Mouse (Mus musculus) embryonic facial prominence, embryonic 13.5 days (tissue): Measurements from ENCODE around the gene Psmc1. TPM values are rescaled to one million over a fixed set of nuclear protein-coding genes. Genes with fewer than 3 reads are reported as not detected.
A peak's percentile ranks its signal among the peaks of the same experiment; 100 is the strongest.

ENCODE experiments used
- ATAC-seq: fragments of 200-750 bp; cut with Nextera tagmentation; 2 replicates; pipeline ENCODE4 v1.8.0; 2017; ENCODE audit warnings: low read depth; ENCODE audit not compliant: insufficient number of reproducible peaks, insufficient read depth, low FRiP score, low TSS enrichment
- H3K27ac ChIP-seq: fragments of 300-500 bp; sonication (generic); 2 replicates; pipeline ENCODE4 v1.5.1; 2015; ENCODE audit warnings: moderate library complexity, mild to moderate bottlenecking, inconsistent platforms
- H3K27me3 ChIP-seq: fragments of 300-500 bp; sonication (generic); 2 replicates; pipeline ENCODE4 v1.6.1; 2015; ENCODE audit warnings: mild to moderate bottlenecking, inconsistent platforms
- H3K36me3 ChIP-seq: fragments of 300-500 bp; sonication (generic); 2 replicates; pipeline ENCODE4 v1.6.1; 2015; ENCODE audit warnings: mild to moderate bottlenecking, inconsistent platforms
- H3K4me1 ChIP-seq: fragments of 300-500 bp; sonication (generic); 2 replicates; pipeline ENCODE4 v1.6.1; 2015; ENCODE audit warnings: inconsistent platforms
- H3K4me2 ChIP-seq: fragments of 300-500 bp; sonication (generic); 2 replicates; pipeline ENCODE4 v1.6.1; 2015; ENCODE audit warnings: moderate library complexity, mild to moderate bottlenecking, inconsistent platforms
- H3K4me3 ChIP-seq: fragments of 300-500 bp; sonication (generic); 2 replicates; pipeline ENCODE4 v1.5.1; 2015; ENCODE audit warnings: mild to moderate bottlenecking, inconsistent platforms
- H3K9ac ChIP-seq: fragments of 300-500 bp; sonication (generic); 2 replicates; pipeline ENCODE4 v1.6.1; 2015; ENCODE audit warnings: mild to moderate bottlenecking, inconsistent platforms
- H3K9me3 ChIP-seq: fragments of 300-500 bp; sonication (generic); 2 replicates; pipeline ENCODE4 v1.6.1; 2016; ENCODE audit warnings: inconsistent platforms
- WGBS: fragments of 180-500 bp; shearing (Covaris S2); methylation state at CpG from one replicate; pipeline ENCODE4 v1.1.7; 2015; ENCODE audit warnings: mixed read lengths; 5-methylcytosine and 5-hydroxymethylcytosine counted together
- polyA plus RNA-seq: library from polyadenylated mRNA; unstranded; fragments of >200 nt; fragmentation: Nextera tagmentation; extraction: Ambion mirVana; gene quantifications from 2 replicates; pipeline ENCODE4 v1.2.1, GENCODE M21; 2015

Psmc1 gene
- polyA plus RNA-seq, 1 experiment from 2014 or later = 280 TPM

- Histone ChIP-seq H3K4me3 (no peak overlapping the region), H3K36me3 (no peaks in the 10 kb centered on the region), H3K9ac (no peak overlapping the region), H3K4me2 (peak overlapping the region; percentile 1; the same call in 1 of the 2 replicates), H3K4me1 (peaks cover 9% of the 10 kb centered on the region; the same call in 1 of the 2 replicates), H3K9me3 (no peaks in the 10 kb centered on the region), H3K27ac (no peak overlapping the region), H3K27me3 (no peaks in the 10 kb centered on the region)
- no peak for ATAC-seq
- WGBS = 32% methylated on average over 11 of the region's 11 CpGs
Observed at GRCm38 (mm10) chr12:100093046-100093445, 16.9 kb upstream of the Psmc1 start.

DNA sequence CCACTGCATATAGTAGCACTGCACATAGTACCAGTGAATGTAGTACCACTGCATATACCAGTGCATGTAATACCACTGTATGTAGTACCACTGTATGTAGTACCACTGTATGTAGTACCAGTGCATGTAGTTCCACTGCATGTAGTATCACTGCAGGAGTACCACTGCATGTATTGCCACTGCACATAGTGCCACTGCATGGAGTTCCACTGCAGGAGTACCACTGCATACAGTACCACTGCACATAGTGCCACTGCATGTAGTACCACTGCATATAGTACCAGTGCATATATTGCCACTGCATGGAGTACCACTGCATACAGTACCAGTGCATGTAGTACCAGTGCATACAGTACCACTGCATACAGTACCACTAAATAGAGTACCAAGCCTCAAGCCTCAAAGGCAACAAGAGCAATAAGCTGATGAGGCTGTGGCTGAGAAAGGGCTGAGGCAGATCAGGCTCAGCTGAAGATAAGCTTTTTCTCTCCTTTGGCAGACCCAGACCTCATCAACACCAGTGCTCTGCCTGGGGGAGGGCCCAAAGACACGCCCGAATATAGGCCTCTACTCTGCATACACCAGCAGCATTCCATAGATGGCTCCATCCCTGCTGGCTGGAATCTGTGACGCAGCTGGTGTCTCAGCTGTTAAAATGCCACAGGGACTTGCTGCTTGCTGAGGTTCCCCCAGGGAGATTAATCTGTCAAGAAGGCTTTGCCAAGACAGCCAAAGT is 9.8 kb upstream of the Psmc1 start:
- WGBS = 56% methylated on average over 3 of the region's 3 CpGs
- Histone ChIP-seq H3K9me3 (no peaks in the 10 kb centered on the region), H3K36me3 (no peaks in the 10 kb centered on the region), H3K4me3 (no peak overlapping the region), H3K4me2 (no peak overlapping the region), H3K4me1 (no peaks in the 10 kb centered on the region), H3K27me3 (no peaks in the 10 kb centered on the region; the same call in 1 of the 2 replicates), H3K27ac (no peak overlapping the region), H3K9ac (no peak overlapping the region)
- peak; percentile 40; the same call in 1 of the 2 replicates for ATAC-seq

DNA sequence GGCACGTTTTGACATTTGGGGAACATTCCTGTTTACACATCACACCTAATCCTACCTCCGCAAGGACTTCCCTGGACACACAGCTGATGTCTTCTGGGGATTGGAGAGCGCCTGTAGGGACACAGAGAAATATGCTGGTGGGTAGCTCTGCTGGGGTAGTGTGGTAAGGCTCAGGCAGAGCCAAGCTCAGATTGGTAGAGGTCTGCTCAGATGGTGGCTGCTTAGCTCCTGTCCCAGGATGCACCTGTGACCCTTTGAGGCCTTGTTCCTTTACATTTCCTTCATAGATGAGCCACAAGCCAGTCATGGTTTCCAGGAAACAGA is 9.3 kb upstream of the Psmc1 start:
- no peaks in the 10 kb centered on the region; the same call in 1 of the 2 replicates for H3K27me3 ChIP-seq
- WGBS = 48% methylated on average over 3 of the region's 3 CpGs
- H3K4me2 ChIP-seq = no peak overlapping the region
- H3K9me3 ChIP-seq = no peaks in the 10 kb centered on the region
- no peak overlapping the region for H3K27ac ChIP-seq
- no peak for ATAC-seq
- no peak overlapping the region for H3K9ac ChIP-seq
- no peaks in the 10 kb centered on the region for H3K36me3 ChIP-seq
- H3K4me1 ChIP-seq = no peaks in the 10 kb centered on the region
- H3K4me3 ChIP-seq = no peak overlapping the region

GRCm38 (mm10) chr12:100101651-100102050 is 8.3 kb upstream of the Psmc1 start:
- peaks cover 5% of the 10 kb centered on the region; the same call in 1 of the 2 replicates for H3K4me1 ChIP-seq
- 72% methylated on average over 3 of the region's 3 CpGs for WGBS
- H3K9me3 ChIP-seq = no peaks in the 10 kb centered on the region
- H3K4me2 ChIP-seq = no peak overlapping the region
- H3K27ac ChIP-seq = no peak overlapping the region
- no peak overlapping the region for H3K4me3 ChIP-seq
- no peaks in the 10 kb centered on the region for H3K36me3 ChIP-seq
- no peak for ATAC-seq
- H3K9ac ChIP-seq = no peak overlapping the region
- H3K27me3 ChIP-seq = no peaks in the 10 kb centered on the region; the same call in 1 of the 2 replicates

- ATAC-seq = no peak
- WGBS = 87% methylated on average over 5 of the region's 5 CpGs
- H3K27me3 ChIP-seq = no peaks in the 10 kb centered on the region; the same call in 1 of the 2 replicates
- no peak overlapping the region for H3K4me3 ChIP-seq
- no peaks in the 10 kb centered on the region for H3K36me3 ChIP-seq
- no peaks in the 10 kb centered on the region for H3K9me3 ChIP-seq
- H3K4me1 ChIP-seq = peaks cover 5% of the 10 kb centered on the region; the same call in 1 of the 2 replicates
- H3K9ac ChIP-seq = no peak overlapping the region
- no peak overlapping the region for H3K27ac ChIP-seq
- no peak overlapping the region for H3K4me2 ChIP-seq
Observed at GRCm38 (mm10) chr12:100104530-100104929, 5.4 kb upstream of the Psmc1 start.

GRCm38 (mm10) chr12:100106275-100106895 is 3.6 kb upstream of the Psmc1 start:
- Histone ChIP-seq H3K27ac (no peak overlapping the region), H3K4me3 (no peak overlapping the region), H3K4me1 (peaks cover 12% of the 10 kb centered on the region), H3K9me3 (no peaks in the 10 kb centered on the region), H3K36me3 (0 out of 2 replicates have a peak, but pooled peaks cover under 1% of the 10 kb centered on the region), H3K27me3 (no peaks in the 10 kb centered on the region; the same call in 1 of the 2 replicates), H3K9ac (no peak overlapping the region), H3K4me2 (peak overlapping the region; percentile 20; the same call in 1 of the 2 replicates)
- no peak for ATAC-seq
- 11% methylated on average over 20 of the region's 20 CpGs for WGBS

DNA sequence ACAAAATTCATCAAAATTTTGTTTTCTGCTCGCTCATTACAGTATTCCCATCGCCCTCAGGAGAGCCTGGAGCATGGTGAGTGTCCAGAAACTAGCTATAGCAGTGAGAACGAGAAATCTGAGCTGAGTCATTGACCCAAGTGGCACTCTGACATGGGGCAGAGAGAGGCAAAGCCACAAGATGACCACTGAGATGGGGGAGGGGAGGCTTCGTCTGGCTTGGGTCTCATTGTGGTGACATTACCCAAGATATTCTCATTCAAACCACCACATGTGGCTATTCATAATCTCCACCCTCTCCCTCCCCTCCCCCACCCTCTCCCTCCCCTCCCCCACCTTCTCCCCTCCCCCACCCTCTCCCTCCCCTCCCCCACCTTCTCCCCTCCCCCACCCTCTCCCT is 2.5 kb upstream of the Psmc1 start:
- no peak for ATAC-seq
- whole genome bisulfite sequencing = 48% methylated on average over 4 of the region's 4 CpGs
- no peak overlapping the region for H3K4me2 ChIP-seq

GRCm38 (mm10) chr12:100115982-100116381 is 6.0 kb downstream of the Psmc1 start:
- H3K36me3 ChIP-seq = peaks cover 90% of the 10 kb centered on the region
- H3K27ac ChIP-seq = no peak overlapping the region
- no peak overlapping the region for H3K4me3 ChIP-seq
- H3K4me1 ChIP-seq = peaks cover 10% of the 10 kb centered on the region
- no peaks in the 10 kb centered on the region for H3K27me3 ChIP-seq
- no peak overlapping the region for H3K4me2 ChIP-seq
- H3K9me3 ChIP-seq = no peaks in the 10 kb centered on the region
- no peak overlapping the region for H3K9ac ChIP-seq
- WGBS = 89% methylated on average over 5 of the region's 5 CpGs
- ATAC-seq = no peak

More for the DNA sequence above, 2.5 kb upstream of the Psmc1 start:
- peaks cover 11% of the 10 kb centered on the region for H3K36me3 ChIP-seq
- H3K27me3 ChIP-seq = no peaks in the 10 kb centered on the region; the same call in 1 of the 2 replicates
- H3K4me1 ChIP-seq = peaks cover 18% of the 10 kb centered on the region
- H3K27ac ChIP-seq = no peak overlapping the region
- no peak overlapping the region for H3K9ac ChIP-seq
- no peak overlapping the region for H3K4me3 ChIP-seq
- H3K9me3 ChIP-seq = no peaks in the 10 kb centered on the region

- Histone ChIP-seq H3K4me1 (no peaks in the 10 kb centered on the region), H3K9me3 (no peaks in the 10 kb centered on the region), H3K4me2 (no peak overlapping the region), H3K4me3 (no peak overlapping the region), H3K36me3 (peaks cover 97% of the 10 kb centered on the region), H3K27me3 (no peaks in the 10 kb centered on the region), H3K27ac (no peak overlapping the region), H3K9ac (no peak overlapping the region)
- ATAC-seq = no peak
- WGBS = 86% methylated on average over 7 of the region's 7 CpGs
Observed at GRCm38 (mm10) chr12:100122921-100123381, 13.0 kb downstream of the Psmc1 start.

- Histone ChIP-seq H3K9me3 (no peaks in the 10 kb centered on the region), H3K36me3 (peaks cover 97% of the 10 kb centered on the region), H3K4me3 (no peak overlapping the region), H3K27ac (no peak overlapping the region), H3K9ac (no peak overlapping the region), H3K27me3 (no peaks in the 10 kb centered on the region), H3K4me1 (no peaks in the 10 kb centered on the region), H3K4me2 (no peak overlapping the region)
- ATAC-seq = no peak
- 89% methylated on average over 9 of the region's 9 CpGs for WGBS
Observed at GRCm38 (mm10) chr12:100123476-100123875, 13.5 kb downstream of the Psmc1 start.

DNA sequence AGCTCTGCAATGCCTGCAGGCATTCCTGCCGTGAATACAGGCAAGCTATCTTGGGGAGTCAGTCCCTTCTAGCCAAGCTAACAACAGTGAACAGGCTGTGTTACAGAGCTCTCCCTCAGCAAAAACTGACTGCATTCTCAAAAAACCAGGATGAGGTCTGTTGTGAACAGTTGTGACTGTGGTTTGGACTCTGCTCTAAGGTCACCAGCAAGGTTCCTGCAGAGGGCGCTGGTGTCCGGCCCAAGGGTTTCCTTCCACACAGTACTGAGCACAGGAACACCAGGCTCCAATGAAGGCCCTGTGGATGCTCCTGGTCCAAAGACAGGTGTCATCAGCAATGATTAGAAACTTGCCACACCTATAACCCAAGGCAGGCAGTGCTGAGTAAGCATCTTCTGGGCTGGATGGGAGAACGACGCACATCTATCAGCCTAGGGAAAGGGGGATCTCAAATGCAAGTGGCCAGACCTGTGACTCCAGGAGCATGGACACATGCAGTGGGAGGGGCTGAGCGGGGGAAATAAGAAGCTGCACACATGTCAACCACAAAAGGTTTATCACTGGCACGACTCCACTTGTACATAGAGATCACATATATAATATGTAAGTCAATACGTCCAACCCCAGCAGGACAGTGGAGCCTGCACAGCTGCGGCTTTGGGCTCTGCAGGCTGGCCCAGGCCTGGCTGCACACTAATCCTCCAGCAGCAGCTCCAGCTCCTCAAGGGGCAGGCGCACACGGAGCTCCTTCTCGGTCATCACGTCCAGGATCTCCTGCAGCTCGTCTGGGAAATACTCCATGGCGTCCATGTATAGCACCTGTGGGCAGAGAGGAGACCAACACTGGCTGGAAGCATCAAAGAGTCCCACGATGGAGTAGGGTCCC is 15.2 kb downstream of the Psmc1 start:
- H3K27me3 ChIP-seq = no peaks in the 10 kb centered on the region
- H3K4me1 ChIP-seq = no peaks in the 10 kb centered on the region
- no peaks in the 10 kb centered on the region for H3K9me3 ChIP-seq
- 77% methylated on average over 16 of the region's 16 CpGs for whole genome bisulfite sequencing
- H3K27ac ChIP-seq = no peak overlapping the region
- ATAC-seq = peak; percentile 22; the same call in 1 of the 2 replicates
- H3K36me3 ChIP-seq = peaks cover 97% of the 10 kb centered on the region
- H3K4me3 ChIP-seq = no peak overlapping the region
- H3K4me2 ChIP-seq = no peak overlapping the region
- H3K9ac ChIP-seq = no peak overlapping the region
